Mouse (Mus musculus) MEL (cell line): Measurements from ENCODE around the gene Arhgap35.

ENCODE experiments used
- CHD1 ChIP-seq: IDR thresholded peaks from 2 replicates; pipeline ENCODE4 v1.6.1; 2012; ENCODE audit warnings: low read depth, mild to moderate bottlenecking, inconsistent platforms, low read length, improper control_type of control experiment
- CHD2 ChIP-seq: IDR thresholded peaks from 2 replicates; pipeline ENCODE4 v1.6.1; 2011; ENCODE audit warnings: low read length, improper control_type of control experiment
- CTCF ChIP-seq, 3 experiments: IDR thresholded peaks in 2 of 3; conservative IDR thresholded peaks in 1 of 3; 2 replicates each; pipeline ENCODE4 v1.5.1; 2011 to 2012; ENCODE audit warnings: low read length in 3 of 3, low read depth in 2 of 3, mild to moderate bottlenecking in 2 of 3, improper control_type of control experiment in 1 of 3, inconsistent platforms in 1 of 3, mixed read lengths in 1 of 3, moderate library complexity in 1 of 3; ENCODE audit not compliant: control insufficient read depth in 1 of 3, insufficient read depth in 1 of 3, poor library complexity in 1 of 3, severe bottlenecking in 1 of 3
- E2F4 ChIP-seq: IDR thresholded peaks from 2 replicates; pipeline ENCODE4 v1.6.1; 2011; ENCODE audit warnings: low read depth, low read length, improper control_type of control experiment, borderline replicate concordance
- GATA1 ChIP-seq: IDR thresholded peaks from 2 replicates; pipeline ENCODE4 v1.6.1; 2011; ENCODE audit warnings: low read depth, low read length, improper control_type of control experiment
- MAX ChIP-seq: IDR thresholded peaks from 2 replicates; pipeline ENCODE4 v1.6.1; 2011; ENCODE audit warnings: low read length, improper control_type of control experiment
- MAZ ChIP-seq: IDR thresholded peaks from 2 replicates; pipeline ENCODE4 v1.6.1; 2012; ENCODE audit warnings: low read depth, mild to moderate bottlenecking, inconsistent platforms, low read length, improper control_type of control experiment
- MYC ChIP-seq: IDR thresholded peaks from 2 replicates; pipeline ENCODE4 v1.6.1; 2011; ENCODE audit warnings: low read depth, mild to moderate bottlenecking, low read length, improper control_type of control experiment, moderate library complexity
- POLR2A ChIP-seq, 2 experiments: IDR thresholded peaks; 2 replicates each; pipeline ENCODE4 v1.6.1; 2011 to 2012; ENCODE audit warnings: low read length in 2 of 2, mild to moderate bottlenecking in 2 of 2, control low read depth in 1 of 2, improper control_type of control experiment in 1 of 2, low read depth in 1 of 2, moderate library complexity in 1 of 2; ENCODE audit not compliant: control insufficient read depth in 1 of 2, insufficient read depth in 1 of 2, poor library complexity in 1 of 2
- RAD21 ChIP-seq: IDR thresholded peaks from 2 replicates; pipeline ENCODE4 v1.6.1; 2011; ENCODE audit warnings: mild to moderate bottlenecking, low read depth, low read length, improper control_type of control experiment
- TBP ChIP-seq: IDR thresholded peaks from 2 replicates; pipeline ENCODE4 v1.8.0; 2011; ENCODE audit warnings: low read depth, low read length, improper control_type of control experiment
- TCF12 ChIP-seq: IDR thresholded peaks from 2 replicates; pipeline ENCODE4 v1.6.1; 2014; ENCODE audit warnings: low read depth, mild to moderate bottlenecking, inconsistent platforms, low read length, improper control_type of control experiment, moderate library complexity

- TF ChIP-seq RAD21, result no peak
- TF ChIP-seq MAX, result no peak
- TF ChIP-seq POLR2A (IDR thresholded peaks at IDR 0.05; ENCODE audit: control insufficient read depth in 1 of 2, insufficient read depth in 1 of 2, low read depth in 1 of 2, low read length in 2 of 2, poor library complexity in 1 of 2), result no peak
- no peak for TF ChIP-seq E2F4
- no peak for TF ChIP-seq CHD2
- TF ChIP-seq CTCF (IDR thresholded peaks at IDR 0.05 in 2 of 3, conservative IDR thresholded peaks at IDR 0.05 in 1 of 3; ENCODE audit: control insufficient read depth in 1 of 3, insufficient read depth in 1 of 3, low read depth in 2 of 3, low read length in 3 of 3, poor library complexity in 1 of 3, severe bottlenecking in 1 of 3), result no peak
- TF ChIP-seq TCF12, result no peak
- no peak for TF ChIP-seq CHD1
- no peak for TF ChIP-seq MYC
- TF ChIP-seq GATA1, result no peak
- no peak for TF ChIP-seq TBP
- no peak for TF ChIP-seq MAZ
These were observed 30.4 kb downstream of the Arhgap35 start for GRCm38 (mm10) chr7:16584384-16584783.
